Mouse (Mus musculus) adrenal gland, postnatal 36 days (tissue): ENCODE results near the gene Lalba. TPM values are rescaled to one million over a fixed set of nuclear protein-coding genes. Genes with fewer than 3 reads are reported as not detected.
"Not testable (repeated sequence)": the region's sequence is repeated elsewhere in the genome, so short reads cannot be mapped to it uniquely, and the experiment has no call there.

Experiments
- DNase-seq, 2 experiments: peaks; one replicate each; pipeline ENCODE4 v3.0.0; 2021; ENCODE audit warnings: mixed read lengths in 1 of 2
- microRNA-seq: library from miRNA; unstranded; fragments of <30 nt; microRNA quantifications from one replicate; pipeline ENCODE4 v1.2.0, GENCODE M21; 2021
- total RNA-seq, 2 experiments: library from RNA; stranded (reverse); gene quantifications; 2 replicates each; pipeline ENCODE4 v1.2.3; 2021

The Lalba gene
- total RNA-seq, 2 experiments from 2014 or later: not detected

- no peak for DNase-seq
These were observed 8.8 kb upstream of the Lalba start for GRCm38 (mm10) chr15:98491332-98491731.

GRCm38 (mm10) chr15:98486433-98487021, 4.0 kb upstream of the Lalba start:
- no peak for DNase-seq

- peak in 1 of 2 experiments; percentile 9 for DNase-seq
These were observed 1.7 kb upstream of the Lalba start for GRCm38 (mm10) chr15:98483907-98484886.

- no peak for DNase-seq
These were observed 2.9 kb downstream of the Lalba start for GRCm38 (mm10) chr15:98479568-98480102.

- no peak for DNase-seq
These were observed 6.2 kb downstream of the Lalba start for GRCm38 (mm10) chr15:98476281-98476680.

- peak; percentile 37 to 73 for DNase-seq
These were observed 7.1 kb downstream of the Lalba start for GRCm38 (mm10) chr15:98475382-98475781.

GRCm38 (mm10) chr15:98474958-98475357, 7.6 kb downstream of the Lalba start:
- no peak for DNase-seq

- no peak for DNase-seq
These were observed 11.0 kb downstream of the Lalba start for GRCm38 (mm10) chr15:98471539-98471938.

- no peak for DNase-seq
These were observed 12.9 kb downstream of the Lalba start, which contains the start of gene OR5BS1P for GRCm38 (mm10) chr15:98469596-98469995. Gene OR5BS1P (plus strand): TSS chr15:98469896.

GRCm38 (mm10) chr15:98452288-98452687, 30.2 kb downstream of the Lalba start, which contains the start of gene Olfr281:
Gene Olfr281 (plus strand): TSS chr15:98452588.
- DNase-seq: no peak

- no peak for DNase-seq
These were observed 34.0 kb downstream of the Lalba start for GRCm38 (mm10) chr15:98448521-98448920.

- peak; percentile 16 to 48 for DNase-seq
These were observed 38.0 kb downstream of the Lalba start for GRCm38 (mm10) chr15:98444561-98444960.

GRCm38 (mm10) chr15:98430925-98431324, 51.6 kb downstream of the Lalba start, which contains the start of gene Olfr282:
Gene Olfr282 (plus strand): TSS chr15:98431225.
- not testable (repeated sequence) for DNase-seq

Small RNAs within 50 kb of the gene (microRNA-seq; reads per million reads assigned to microRNA genes)
- 16.2 reads per million, percentile 31 among the genes with 10 or more reads in this experiment for gene Mir1291

Other genes starting within 250 kb of the Lalba start
- not detected for gene Olfr286, start 248.3 kb downstream of the Lalba start, total RNA-seq
- not detected for gene H1fnt, start 225.4 kb downstream of the Lalba start, total RNA-seq
- 1 to 10 TPM; 3.7 to 4.1 TPM for gene Zfp641, start 186.6 kb downstream of the Lalba start, total RNA-seq
- gene Olfr285, start 165.4 kb downstream of the Lalba start, total RNA-seq: not detected
- not detected for gene Olfr284, start 141.7 kb downstream of the Lalba start, total RNA-seq
- not detected for gene Olfr283, start 101.8 kb downstream of the Lalba start, total RNA-seq
- gene Olfr282, start 51.5 kb downstream of the Lalba start, total RNA-seq: not detected
- gene Olfr281, start 30.1 kb downstream of the Lalba start, total RNA-seq: not detected
- not detected for gene OR5BS1P, start 12.8 kb downstream of the Lalba start, total RNA-seq
- gene Olfr279, start 9.7 kb upstream of the Lalba start, total RNA-seq: not detected
- gene Kansl2, start 51.5 kb upstream of the Lalba start, total RNA-seq: 10 to 100 TPM; 88.0 to 91.3 TPM
- 10 to 100 TPM; 55.6 to 67.1 TPM for gene Ccnt1, start 88.2 kb upstream of the Lalba start, total RNA-seq
- 1 to 10 TPM in 1 of 2 experiments, under 1 TPM in 1; 0.83 to 1.1 TPM for gene 4930415O20Rik, start 88.3 kb upstream of the Lalba start, total RNA-seq
- gene Adcy6, start 127.4 kb upstream of the Lalba start, total RNA-seq: 10 to 100 TPM; 43.8 to 62.6 TPM
- 10 to 100 TPM; 10.2 to 13.3 TPM for gene Cacnb3, start 148.1 kb upstream of the Lalba start, total RNA-seq
- gene Ddx23, start 180.2 kb upstream of the Lalba start, total RNA-seq: 10 to 100 TPM; 75.5 to 84.3 TPM
- gene Rnd1, start 194.7 kb upstream of the Lalba start, total RNA-seq: 1 to 10 TPM; 2.1 to 2.4 TPM
- under 1 TPM; 0.23 to 0.26 TPM for gene Ccdc65, start 225.5 kb upstream of the Lalba start, total RNA-seq
- gene Fkbp11, start 245.5 kb upstream of the Lalba start, total RNA-seq: 1 to 10 TPM; 7.5 to 9.1 TPM